Mouse (Mus musculus): ENCODE results near the gene Sel1l.

- TF ChIP-seq CTCF (IDR thresholded peaks at IDR 0.05; ENCODE audit: extremely low read depth, insufficient read depth, insufficient read length, insufficient replicate concordance), result no peak
- TF ChIP-seq POLR2A (IDR thresholded peaks at IDR 0.05; ENCODE audit: low read depth, low read length), result no peak
These were observed 21.7 kb upstream of the Sel1l start for GRCm38 (mm10) chr12:91870671-91871070.

Measured in spleen, adult 2 months (tissue).